ENCODE assay signal across 23 mouse cellular contexts in the genomic region with DNA sequence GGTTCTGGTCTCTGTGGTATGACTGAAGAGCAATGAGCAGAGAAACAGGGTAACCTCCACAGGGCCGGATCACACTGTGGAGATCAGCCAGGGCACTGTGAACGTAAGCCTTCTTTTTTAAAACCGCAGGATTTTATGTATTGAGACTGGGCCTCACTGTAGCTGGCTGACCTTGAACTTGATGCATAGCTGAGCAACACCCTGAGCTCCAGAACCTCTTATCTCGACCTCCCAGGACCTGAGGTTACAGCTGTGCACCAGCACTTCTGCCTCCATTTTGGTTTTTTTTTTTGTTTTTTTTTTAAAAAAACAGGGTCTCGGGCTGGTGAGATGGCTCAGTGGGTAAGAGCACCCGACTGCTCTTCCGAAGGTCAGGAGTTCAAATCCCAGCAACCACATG.
DNase-seq lines count a peak whose midpoint lies in the region; ATAC-seq lines count a peak whose summit lies in the region.
"Had no signal": no experiment of that assay in that cellular context is flagged by ENCODE, and none has a peak within 500 bp of the region (broad histone marks: within the 10 kb centered on the region; RNA-seq: fewer than 3 reads in every experiment).

No protein-coding gene starts in this region.

- WGBS in liver, embryonic 11.5 days = 59% methylated on average over 7 of the region's 7 CpGs
- WGBS in liver, embryonic 15.5 days (ENCODE audit: insufficient replicate concordance) = 22% methylated on average over 7 of the region's 7 CpGs

- H3K27ac ChIP-seq in liver, embryonic 11.5 days (ENCODE audit: low read depth, low read length) = peak overlapping the region; percentile 40; the same call in 1 of the 2 replicates
- peak overlapping the region; percentile 58 for H3K27ac ChIP-seq in liver, embryonic 15.5 days (replicated peaks)
- H3K27ac ChIP-seq: embryonic facial prominence, embryonic 15.5 days; forebrain, embryonic 12.5 days; hindbrain, embryonic 15.5 days had no signal

- intact Hi-C loops in heart, postnatal 14 days (cut with DNase I) = no loop called here

- H3K9ac ChIP-seq in liver, embryonic 11.5 days (ENCODE audit: low read depth, low read length) = no peak overlapping the region
- no peak overlapping the region; the same call in 1 of the 2 replicates for H3K9ac ChIP-seq in liver, embryonic 15.5 days
- H3K9ac ChIP-seq: embryonic facial prominence, embryonic 15.5 days; forebrain, embryonic 12.5 days; heart, embryonic 12.5 days; hindbrain, embryonic 15.5 days had no signal

- no peak overlapping the region for H3K4me3 ChIP-seq in liver, embryonic 11.5 days (ENCODE audit: low read depth, low read length)
- H3K4me3 ChIP-seq in liver, embryonic 15.5 days (replicated peaks) = no peak overlapping the region
- H3K4me3 ChIP-seq: embryonic facial prominence, embryonic 15.5 days; forebrain, embryonic 12.5 days; heart, embryonic 12.5 days; hindbrain, embryonic 15.5 days had no signal

- no peaks in the 10 kb centered on the region for H3K36me3 ChIP-seq in liver, embryonic 11.5 days (ENCODE audit: control insufficient read depth, insufficient read depth, low read length)
- H3K36me3 ChIP-seq in liver, embryonic 15.5 days (replicated peaks) = no peaks in the 10 kb centered on the region
- H3K36me3 ChIP-seq: embryonic facial prominence, embryonic 15.5 days; forebrain, embryonic 12.5 days; G1E; hindbrain, embryonic 15.5 days had no signal

- no peak for DNase-seq in liver, embryonic 11.5 days (ENCODE audit: low spot score)
- no peak for DNase-seq in right cerebral cortex, postnatal 25 days
- DNase-seq in heart, adult 11 months = no peak
- DNase-seq in heart, postnatal 14 days = no peak
- DNase-seq: adrenal gland, postnatal 14 days; B cell, adult 2 months; cerebellum, adult 11-12 months; cerebellum, adult 9-11 months; cerebellum, postnatal 36 days; embryo, embryonic 11 days; gastrocnemius, postnatal 10 days; heart, postnatal 36 days had no signal

- 0 out of 2 replicates have a peak, but pooled peaks have one; percentile 58 for ATAC-seq in erythroblast, adult 5-6 weeks (replicated peaks; ENCODE audit: low FRiP score, poor library complexity, severe bottlenecking)
- ATAC-seq in liver, embryonic 11.5 days (replicated peaks; ENCODE audit: low FRiP score) = peak; percentile 92
- peak; percentile 77 for ATAC-seq in liver, embryonic 15.5 days (ENCODE audit: insufficient read depth)
- ATAC-seq in megakaryocyte-erythroid progenitor cell, adult 5-6 weeks (replicated peaks; ENCODE audit: low FRiP score, low TSS enrichment, poor library complexity, severe bottlenecking) = peak; percentile 77
- ATAC-seq: CD4-positive, CD25-positive, alpha-beta regulatory T cell, adult 4 months; forebrain, embryonic 16.5 days; inflammation-experienced regulatory T-cells, adult 6 months had no signal

- no peaks in the 10 kb centered on the region for H3K9me3 ChIP-seq in liver, embryonic 11.5 days (ENCODE audit: control insufficient read depth, low read length)
- H3K9me3 ChIP-seq in liver, embryonic 15.5 days (replicated peaks) = no peaks in the 10 kb centered on the region
- H3K9me3 ChIP-seq: embryonic facial prominence, embryonic 15.5 days; forebrain, embryonic 12.5 days; hindbrain, embryonic 15.5 days had no signal

- no peaks in the 10 kb centered on the region for H3K27me3 ChIP-seq in liver, embryonic 11.5 days (replicated peaks; ENCODE audit: control insufficient read depth, insufficient read depth, low read length)
- H3K27me3 ChIP-seq in liver, embryonic 15.5 days = no peaks in the 10 kb centered on the region; the same call in 1 of the 2 replicates
- H3K27me3 ChIP-seq: embryonic facial prominence, embryonic 15.5 days; forebrain, embryonic 12.5 days; heart, embryonic 12.5 days; hindbrain, embryonic 15.5 days had no signal

- peaks cover 26% of the 10 kb centered on the region for H3K4me1 ChIP-seq in liver, embryonic 11.5 days (replicated peaks; ENCODE audit: control insufficient read depth, insufficient read depth, low read length)
- H3K4me1 ChIP-seq in liver, embryonic 15.5 days (replicated peaks) = peaks cover 28% of the 10 kb centered on the region

- H3K4me2 ChIP-seq in liver, embryonic 11.5 days = no peak overlapping the region
- no peak overlapping the region for H3K4me2 ChIP-seq in liver, embryonic 15.5 days
- H3K4me2 ChIP-seq: embryonic facial prominence, embryonic 15.5 days; forebrain, embryonic 12.5 days; heart, embryonic 12.5 days; hindbrain, embryonic 15.5 days had no signal
